Mouse (Mus musculus): ENCODE data around the gene Pdgfra. TPM values are rescaled to one million over a fixed set of nuclear protein-coding genes. Genes with fewer than 3 reads are reported as not detected.

The Pdgfra gene
- polyA plus RNA-seq, 1 experiment from 2014 or later: 148 TPM

DNA sequence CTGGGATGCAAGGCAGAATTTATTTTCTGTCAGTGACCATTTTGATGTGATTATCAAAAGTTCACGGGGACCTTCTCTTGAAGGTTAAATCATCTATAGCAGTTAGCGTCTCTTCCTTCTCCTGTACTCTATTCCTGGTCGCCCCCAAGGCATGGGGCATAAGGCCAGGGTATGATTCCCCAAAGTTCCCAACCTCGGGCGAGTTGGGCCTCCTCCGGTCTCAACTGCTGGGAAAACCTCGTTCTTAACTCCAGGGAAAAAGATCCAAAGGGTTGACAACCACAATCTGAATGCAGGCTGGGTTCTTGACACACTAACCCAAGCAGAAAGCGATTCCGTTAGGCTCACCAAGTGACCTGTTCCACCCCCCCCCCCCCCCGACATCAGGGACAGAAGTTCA is 2.7 kb upstream of the Pdgfra start:
- Histone ChIP-seq H3K36me3 (no peaks in the 10 kb centered on the region), H3K4me3 (replicated peaks) (peak overlapping the region; percentile 89), H3K9me3 (no peaks in the 10 kb centered on the region), H3K27ac (peak overlapping the region; percentile 100), H3K27me3 (peaks cover 8% of the 10 kb centered on the region; the same call in 1 of the 2 replicates), H3K4me1 (replicated peaks) (peaks cover 31% of the 10 kb centered on the region), H3K4me2 (peak overlapping the region; percentile 64), H3K9ac (replicated peaks) (peak overlapping the region; percentile 48)
- ATAC-seq (ENCODE audit: insufficient number of reproducible peaks, insufficient read depth, low FRiP score, low TSS enrichment, low read depth): no peak
- WGBS: under 1% methylated on average over 10 of the region's 10 CpGs

DNA sequence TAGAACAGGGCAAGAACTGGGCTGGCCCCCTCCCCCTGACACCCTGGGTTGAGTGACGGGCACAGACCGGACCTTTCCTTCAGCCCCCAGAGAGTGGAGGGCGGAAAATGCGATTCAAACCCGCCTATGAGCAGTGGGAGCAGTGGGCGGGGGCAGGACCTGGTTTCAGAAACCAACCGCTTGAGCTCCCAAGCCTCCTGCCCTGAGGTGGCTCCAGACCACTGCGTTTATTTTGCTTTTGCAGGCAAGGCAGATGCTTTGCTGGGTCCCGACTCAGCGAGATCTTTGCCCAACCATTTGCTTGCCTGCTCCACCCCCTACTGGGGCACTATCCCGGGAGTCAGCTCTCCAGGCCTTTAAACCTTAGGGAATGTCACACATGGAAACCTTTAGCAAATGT is 2.2 kb upstream of the Pdgfra start:
- H3K9me3 ChIP-seq: no peaks in the 10 kb centered on the region
- H3K27ac ChIP-seq: peak overlapping the region; percentile 100
- ATAC-seq (ENCODE audit: insufficient number of reproducible peaks, insufficient read depth, low FRiP score, low TSS enrichment, low read depth): no peak
- H3K27me3 ChIP-seq: peaks cover 8% of the 10 kb centered on the region; the same call in 1 of the 2 replicates
- H3K9ac ChIP-seq (replicated peaks): peak overlapping the region; percentile 48
- WGBS: under 1% methylated on average over 11 of the region's 11 CpGs
- H3K4me3 ChIP-seq (replicated peaks): peak overlapping the region; percentile 89
- no peaks in the 10 kb centered on the region for H3K36me3 ChIP-seq
- peaks cover 31% of the 10 kb centered on the region for H3K4me1 ChIP-seq (replicated peaks)
- peak overlapping the region; percentile 64 for H3K4me2 ChIP-seq

DNA sequence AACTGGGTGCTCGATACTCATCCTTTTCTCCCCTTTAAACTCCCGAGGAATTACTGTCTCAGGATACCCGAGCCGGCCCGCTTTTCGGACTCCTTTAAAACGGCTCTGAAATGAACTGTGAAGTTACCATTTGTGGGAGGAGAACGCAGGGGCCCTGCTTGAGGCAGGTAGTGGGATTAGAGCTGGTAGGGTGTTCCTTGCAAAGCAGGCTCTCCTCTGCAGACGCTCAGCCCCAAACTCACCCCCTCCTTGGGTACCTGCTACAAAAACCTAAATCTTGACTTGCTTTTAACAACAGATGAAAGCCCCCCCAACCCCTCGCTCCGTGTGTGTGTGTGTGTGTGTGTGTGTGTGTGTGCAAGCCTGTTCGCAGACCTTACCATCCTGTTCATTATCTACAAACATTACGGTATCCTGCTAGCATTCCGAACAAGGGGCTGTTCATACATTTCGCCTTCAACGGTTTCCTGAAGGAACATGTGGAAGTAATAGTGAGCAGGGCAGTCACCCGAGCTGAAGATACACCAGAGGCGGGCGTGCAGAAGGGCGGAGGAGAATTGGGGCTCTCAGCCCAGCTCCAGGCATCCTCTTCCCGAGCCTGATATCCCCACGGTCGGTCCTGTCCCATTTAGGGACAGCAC is 1.6 kb upstream of the Pdgfra start:
- Histone ChIP-seq H3K9ac (replicated peaks) (peak overlapping the region; percentile 100), H3K27ac (peak overlapping the region; percentile 100), H3K27me3 (peaks cover 8% of the 10 kb centered on the region; the same call in 1 of the 2 replicates), H3K4me3 (replicated peaks) (peak overlapping the region; percentile 89), H3K4me2 (peak overlapping the region; percentile 64), H3K36me3 (no peaks in the 10 kb centered on the region), H3K9me3 (no peaks in the 10 kb centered on the region), H3K4me1 (replicated peaks) (peaks cover 31% of the 10 kb centered on the region)
- under 1% methylated on average over 23 of the region's 23 CpGs for WGBS
- peak; percentile 21; the same call in 1 of the 2 replicates for ATAC-seq (ENCODE audit: insufficient number of reproducible peaks, insufficient read depth, low FRiP score, low TSS enrichment, low read depth)

DNA sequence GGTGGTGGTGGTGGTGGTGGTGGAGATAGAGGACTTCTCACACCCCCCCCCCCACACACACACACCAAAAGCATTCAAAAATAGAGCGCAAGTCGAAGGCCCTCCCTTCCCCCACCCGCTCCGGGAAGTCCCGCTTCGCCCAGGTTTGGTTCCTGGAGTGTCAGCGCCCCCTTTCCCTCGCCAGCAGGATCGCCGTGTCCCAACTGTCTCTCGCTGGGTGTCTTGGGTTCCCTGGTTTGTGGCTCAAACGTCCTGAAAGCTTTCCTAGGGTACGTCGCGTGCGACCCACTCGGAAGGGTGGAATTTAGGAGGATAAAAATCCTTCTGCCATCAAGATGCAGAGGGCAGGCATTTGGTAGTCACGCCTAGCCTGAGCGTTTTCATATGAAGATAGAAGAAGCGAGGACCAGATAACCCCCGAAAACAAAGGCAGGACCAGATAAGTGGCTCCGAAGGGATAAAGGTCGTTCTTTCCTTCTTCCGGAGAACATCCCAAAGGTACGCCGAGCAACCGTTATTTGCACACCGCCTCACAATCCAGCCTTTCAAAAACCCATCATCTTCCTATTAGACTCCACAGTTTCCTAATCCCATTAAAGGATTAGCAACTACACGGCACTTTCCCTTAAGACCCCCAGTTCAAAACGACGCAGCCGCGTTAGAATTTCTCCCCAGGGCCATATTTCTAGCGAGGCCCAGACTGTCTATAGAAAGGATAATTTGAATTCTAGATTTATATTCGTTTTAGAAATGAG is 769 bp upstream of the Pdgfra start:
- no peak for ATAC-seq (ENCODE audit: insufficient number of reproducible peaks, insufficient read depth, low FRiP score, low TSS enrichment, low read depth)

DNA sequence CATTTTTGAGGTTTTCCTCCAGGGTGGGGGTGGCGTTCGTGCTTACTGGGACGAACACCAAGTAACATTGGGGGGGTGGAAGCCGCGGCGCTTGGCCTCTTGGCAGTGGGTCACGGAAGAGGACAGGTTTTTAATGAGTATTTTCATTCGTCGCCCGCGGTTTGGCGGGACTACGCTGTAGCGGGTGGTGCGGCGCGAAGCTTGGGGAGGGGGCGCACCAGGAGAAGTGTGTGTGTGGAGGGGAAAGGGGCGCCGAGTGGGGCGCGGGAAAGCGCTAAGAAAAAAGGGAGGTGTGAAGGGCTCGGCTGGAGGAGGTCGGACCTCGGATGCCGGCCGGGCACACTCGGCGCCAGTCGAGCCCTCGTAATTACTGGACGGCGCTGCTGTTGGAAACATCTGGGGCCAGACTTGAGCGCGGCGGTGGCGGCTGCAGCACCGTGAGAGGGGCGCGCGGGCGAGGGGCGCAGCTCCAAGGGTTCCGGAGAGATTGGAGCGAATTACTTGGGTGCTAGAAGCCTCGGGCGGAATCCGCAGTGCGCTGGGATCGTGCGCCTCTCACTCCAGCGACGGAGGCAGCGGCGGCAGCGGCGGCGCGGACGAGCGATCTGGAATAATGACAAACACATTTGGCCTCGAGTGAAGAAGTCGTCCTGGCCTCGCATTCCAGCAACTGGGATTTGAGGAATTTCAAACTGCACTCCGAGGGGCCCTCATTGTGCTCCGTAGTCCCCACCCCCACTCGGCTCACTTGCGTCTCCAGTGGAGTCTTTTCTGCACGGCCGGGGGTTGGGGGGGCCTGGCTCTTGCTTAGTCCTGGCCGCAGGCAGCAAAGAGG is 916 bp downstream of the Pdgfra start:
- Histone ChIP-seq H3K36me3 (0 out of 2 replicates have a peak, but pooled peaks cover 3% of the 10 kb centered on the region), H3K9ac (replicated peaks) (peak overlapping the region; percentile 100), H3K9me3 (no peaks in the 10 kb centered on the region), H3K4me3 (replicated peaks) (peak overlapping the region; percentile 89), H3K27ac (peak overlapping the region; percentile 100), H3K27me3 (peaks cover 8% of the 10 kb centered on the region; the same call in 1 of the 2 replicates), H3K4me1 (replicated peaks) (peaks cover 24% of the 10 kb centered on the region), H3K4me2 (peak overlapping the region; percentile 64)
- under 1% methylated on average over 72 of the region's 72 CpGs for WGBS
- no peak for ATAC-seq (ENCODE audit: insufficient number of reproducible peaks, insufficient read depth, low FRiP score, low TSS enrichment, low read depth)

More for the DNA sequence above, 769 bp upstream of the Pdgfra start:
- WGBS: under 1% methylated on average over 35 of the region's 35 CpGs
- H3K4me2 ChIP-seq: peak overlapping the region; percentile 64
- H3K27ac ChIP-seq: peak overlapping the region; percentile 100
- peaks cover 31% of the 10 kb centered on the region for H3K4me1 ChIP-seq (replicated peaks)
- no peaks in the 10 kb centered on the region for H3K36me3 ChIP-seq
- H3K9me3 ChIP-seq: no peaks in the 10 kb centered on the region
- H3K9ac ChIP-seq (replicated peaks): peak overlapping the region; percentile 100
- peaks cover 8% of the 10 kb centered on the region; the same call in 1 of the 2 replicates for H3K27me3 ChIP-seq
- peak overlapping the region; percentile 89 for H3K4me3 ChIP-seq (replicated peaks)

DNA sequence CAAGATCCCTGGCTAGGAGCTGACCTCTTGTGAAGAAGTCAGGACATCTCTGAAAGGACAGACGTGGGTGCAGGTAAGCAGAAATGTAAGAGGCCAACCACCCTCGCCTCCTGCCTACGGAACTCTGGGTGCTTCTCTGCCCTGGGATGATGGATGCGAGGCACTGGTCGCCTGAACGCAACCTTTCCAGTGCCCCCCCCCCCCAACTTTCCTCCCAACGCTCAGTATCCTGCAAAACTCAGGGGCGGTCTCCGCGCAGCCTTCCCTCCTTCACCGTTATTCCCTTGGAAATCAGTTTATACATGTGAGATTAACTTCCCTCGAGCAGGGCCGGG is 1.5 kb downstream of the Pdgfra start:
- Histone ChIP-seq H3K4me3 (replicated peaks) (peak overlapping the region; percentile 89), H3K9ac (replicated peaks) (peak overlapping the region; percentile 100), H3K27ac (peak overlapping the region; percentile 100), H3K4me2 (peak overlapping the region; percentile 64), H3K9me3 (no peaks in the 10 kb centered on the region), H3K36me3 (peaks cover 9% of the 10 kb centered on the region), H3K27me3 (peaks cover 8% of the 10 kb centered on the region; the same call in 1 of the 2 replicates), H3K4me1 (replicated peaks) (peaks cover 28% of the 10 kb centered on the region)
- WGBS: under 1% methylated on average over 13 of the region's 13 CpGs
- ATAC-seq (ENCODE audit: insufficient number of reproducible peaks, insufficient read depth, low FRiP score, low TSS enrichment, low read depth): no peak

DNA sequence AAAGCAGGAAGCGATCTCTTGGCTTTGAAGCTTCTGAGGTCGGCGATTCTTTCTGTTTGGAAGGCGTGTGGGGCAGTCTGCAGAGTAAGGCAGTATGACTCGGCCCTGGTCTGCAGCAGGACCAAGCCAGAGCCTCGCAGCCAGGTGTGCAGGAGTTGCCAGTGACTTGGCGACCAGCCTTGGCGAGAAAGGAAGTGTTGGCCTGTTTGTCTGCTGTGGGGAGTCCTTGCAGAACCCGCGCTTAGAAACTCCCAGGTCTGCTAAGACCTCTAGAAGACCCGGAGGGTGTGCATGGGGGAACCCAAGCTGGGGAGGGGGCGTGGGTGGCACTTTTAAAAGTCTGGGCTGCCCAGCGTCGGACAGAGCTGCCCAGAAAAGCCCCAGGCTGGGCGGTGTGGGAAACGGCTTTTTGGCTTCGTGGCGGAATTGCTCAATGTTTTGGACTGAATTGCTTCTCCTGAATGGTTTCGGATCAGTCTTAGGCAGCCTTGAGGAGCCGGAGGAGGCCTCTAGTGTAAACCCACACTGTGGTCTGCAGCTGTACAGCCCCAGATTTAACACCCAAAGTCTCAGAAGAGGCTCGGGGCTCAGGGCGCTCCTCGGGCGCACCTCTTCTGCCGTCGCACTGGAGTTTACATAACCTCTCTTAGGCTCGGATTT is 2.0 kb downstream of the Pdgfra start:
- Histone ChIP-seq H3K27ac (peak overlapping the region; percentile 100), H3K4me1 (replicated peaks) (peaks cover 31% of the 10 kb centered on the region), H3K4me3 (replicated peaks) (peak overlapping the region; percentile 89), H3K36me3 (peaks cover 12% of the 10 kb centered on the region), H3K9me3 (no peaks in the 10 kb centered on the region), H3K9ac (replicated peaks) (peak overlapping the region; percentile 100), H3K4me2 (peak overlapping the region; percentile 64), H3K27me3 (peaks cover 8% of the 10 kb centered on the region; the same call in 1 of the 2 replicates)
- no peak for ATAC-seq (ENCODE audit: insufficient number of reproducible peaks, insufficient read depth, low FRiP score, low TSS enrichment, low read depth)
- 1% methylated on average over 27 of the region's 27 CpGs for WGBS

DNA sequence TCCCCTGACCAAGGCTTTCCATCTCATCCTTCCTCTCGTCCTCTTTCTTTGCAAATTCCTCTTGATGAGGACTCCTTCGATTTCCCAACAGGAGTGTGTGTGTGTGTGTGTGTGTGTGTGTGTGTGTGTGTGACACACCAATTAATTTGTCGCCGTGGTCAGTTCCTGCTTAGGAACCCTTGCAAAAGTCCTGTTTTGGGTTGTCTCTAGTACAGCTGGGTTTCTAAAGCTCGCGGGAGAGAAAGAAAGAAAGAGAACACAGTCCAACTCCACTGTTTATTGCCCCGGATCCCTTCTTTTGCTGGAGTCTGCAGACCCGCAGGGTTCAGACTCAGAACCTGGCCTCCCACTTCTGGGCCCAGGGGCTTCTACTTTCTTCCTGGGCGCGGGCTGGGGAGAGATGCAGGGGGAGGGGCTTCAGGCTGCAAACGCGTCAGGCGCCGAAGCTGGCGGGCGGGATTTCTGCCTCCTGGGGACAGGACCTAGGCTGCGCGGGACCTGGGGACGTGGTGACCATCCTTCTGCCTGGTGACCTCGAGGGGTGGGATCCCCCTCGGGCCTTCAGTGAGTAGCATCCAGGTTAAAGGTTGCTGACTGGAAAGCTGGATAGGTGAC is 2.6 kb downstream of the Pdgfra start:
- Histone ChIP-seq H3K9ac (replicated peaks) (peak overlapping the region; percentile 100), H3K9me3 (no peaks in the 10 kb centered on the region), H3K27me3 (peaks cover 8% of the 10 kb centered on the region; the same call in 1 of the 2 replicates), H3K4me1 (replicated peaks) (peaks cover 31% of the 10 kb centered on the region), H3K4me2 (peak overlapping the region; percentile 64), H3K4me3 (replicated peaks) (peak overlapping the region; percentile 89), H3K36me3 (peaks cover 17% of the 10 kb centered on the region), H3K27ac (peak overlapping the region; percentile 100)
- WGBS: 0% methylated on average over 20 of the region's 21 CpGs
- ATAC-seq (ENCODE audit: insufficient number of reproducible peaks, insufficient read depth, low FRiP score, low TSS enrichment, low read depth): peak; percentile 21; the same call in 1 of the 2 replicates

DNA sequence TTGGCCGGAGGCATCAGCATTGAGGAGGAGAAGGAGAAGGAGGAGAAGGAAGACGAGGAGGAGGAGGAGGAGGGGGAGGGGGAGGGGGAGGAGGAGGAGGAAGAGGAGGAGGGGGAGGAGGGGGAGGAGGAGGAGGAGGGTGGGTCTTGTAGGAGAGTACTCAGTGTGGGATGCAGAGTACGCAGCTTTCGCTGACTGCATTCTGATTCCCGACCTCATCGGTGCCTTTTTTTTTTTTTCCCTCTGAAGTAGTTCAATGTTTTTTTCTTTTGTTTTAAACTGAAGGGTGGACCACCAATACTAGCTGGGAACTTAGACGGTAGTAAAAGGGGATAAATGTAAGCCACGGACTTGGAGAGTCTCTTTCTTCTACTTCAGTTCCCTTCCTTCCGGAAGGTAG is 3.2 kb downstream of the Pdgfra start:
- peak overlapping the region; percentile 64 for H3K4me2 ChIP-seq
- no peak for ATAC-seq (ENCODE audit: insufficient number of reproducible peaks, insufficient read depth, low FRiP score, low TSS enrichment, low read depth)
- H3K9me3 ChIP-seq: no peaks in the 10 kb centered on the region
- H3K9ac ChIP-seq (replicated peaks): peak overlapping the region; percentile 100
- H3K27ac ChIP-seq: peak overlapping the region; percentile 100
- WGBS: 0% methylated on average over 7 of the region's 9 CpGs
- peaks cover 30% of the 10 kb centered on the region for H3K4me1 ChIP-seq (replicated peaks)
- peak overlapping the region; percentile 89 for H3K4me3 ChIP-seq (replicated peaks)
- H3K36me3 ChIP-seq: peaks cover 23% of the 10 kb centered on the region
- peaks cover 8% of the 10 kb centered on the region; the same call in 1 of the 2 replicates for H3K27me3 ChIP-seq

Measured in limb, embryonic 12.5 days (tissue).